Mouse (Mus musculus) heart, adult 2 months (tissue): Measurements from ENCODE around the gene Tbxa2r.

ENCODE experiments used
- CTCF ChIP-seq: fragments of 200-600 bp; IDR thresholded peaks from 2 replicates; pipeline ENCODE4 v1.8.1; 2022; ENCODE audit warnings: antibody characterized with exemption, mild to moderate bottlenecking, moderate library complexity
- EP300 ChIP-seq: fragments of 200-500 bp; IDR thresholded peaks from 2 replicates; pipeline ENCODE4 v1.6.1; 2011; ENCODE audit warnings: low read depth, low read length, control low read depth; ENCODE audit not compliant: insufficient read depth
- POLR2A ChIP-seq: fragments of 200-500 bp; IDR thresholded peaks from 2 replicates; pipeline ENCODE4 v1.6.1; 2011; ENCODE audit warnings: mild to moderate bottlenecking, low read depth, low read length, control low read depth; ENCODE audit not compliant: insufficient read depth

DNA sequence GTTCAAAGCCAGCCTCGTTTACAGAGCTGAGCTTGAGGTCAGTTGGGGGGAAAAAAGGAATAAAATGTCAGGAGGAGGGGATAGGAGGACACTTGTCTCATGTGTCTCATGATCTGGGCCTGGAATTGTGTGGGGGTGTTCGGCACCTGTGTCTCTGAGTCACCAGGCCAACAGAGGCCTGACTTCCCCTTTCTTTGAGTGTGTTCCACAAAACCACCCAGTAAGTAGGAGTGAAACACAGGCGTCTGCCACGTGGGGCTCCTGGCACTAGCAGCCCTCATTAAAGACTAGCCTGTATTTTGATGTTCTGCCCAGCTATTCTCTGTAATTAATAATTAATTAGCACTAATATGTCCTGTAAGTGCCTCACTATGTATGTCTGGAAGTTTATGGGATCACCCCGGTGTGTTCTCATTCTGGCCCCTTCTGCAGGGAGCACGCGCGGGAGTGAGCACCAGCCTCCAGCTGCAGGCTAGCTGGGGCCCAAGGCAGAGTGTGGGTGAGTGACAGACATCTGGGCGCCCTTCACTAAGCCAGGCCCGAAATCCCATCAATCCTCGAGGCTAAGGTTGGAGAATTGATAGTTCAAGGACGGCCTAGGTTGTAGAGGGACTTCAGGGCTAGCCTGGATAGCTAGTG is 27.9 kb downstream of the Tbxa2r start:
- TF ChIP-seq POLR2A (no peak), CTCF (no peak), EP300 (no peak)
